Mouse (Mus musculus) limb, embryonic 11.5 days (tissue): Measurements from ENCODE around the gene Olfr1193. TPM values are rescaled to one million over a fixed set of nuclear protein-coding genes. Genes with fewer than 3 reads are reported as not detected.
"Not testable (repeated sequence)": the region's sequence is repeated elsewhere in the genome, so short reads cannot be mapped to it uniquely, and the experiment has no call there.

Source experiments
- ATAC-seq: fragments of 200-750 bp; cut with Nextera tagmentation; 2 replicates; pipeline ENCODE4 v1.8.0; 2017; ENCODE audit warnings: low read depth; ENCODE audit not compliant: insufficient number of reproducible peaks, low FRiP score, low TSS enrichment
- DNase-seq: peaks from one replicate; pipeline ENCODE4 v3.0.0-alpha.2; 2015; ENCODE audit warnings: low spot score
- H3K27ac ChIP-seq: fragments of 300-500 bp; sonication (generic); replicated peaks from 2 replicates; pipeline ENCODE4 v1.5.1; 2014; ENCODE audit warnings: low read depth, mild to moderate bottlenecking, low read length
- H3K27me3 ChIP-seq: fragments of 300-500 bp; sonication (generic); 2 replicates; pipeline ENCODE4 v1.6.1; 2014; ENCODE audit warnings: mild to moderate bottlenecking, low read length, mixed read lengths; ENCODE audit not compliant: control insufficient read depth, insufficient read depth
- H3K36me3 ChIP-seq: fragments of 300-500 bp; sonication (generic); 2 replicates; pipeline ENCODE4 v1.6.1; 2014; ENCODE audit warnings: mild to moderate bottlenecking, low read length, moderate library complexity, mixed read lengths; ENCODE audit not compliant: control insufficient read depth, insufficient read depth
- H3K4me1 ChIP-seq: fragments of 300-500 bp; sonication (generic); 2 replicates; pipeline ENCODE4 v1.6.1; 2014; ENCODE audit warnings: low read length, mixed read lengths; ENCODE audit not compliant: control insufficient read depth, insufficient read depth
- H3K4me2 ChIP-seq: fragments of 300-500 bp; sonication (generic); 2 replicates; pipeline ENCODE4 v1.6.1; 2014; ENCODE audit warnings: low read depth, mild to moderate bottlenecking, moderate library complexity; ENCODE audit not compliant: severe bottlenecking
- H3K4me3 ChIP-seq: fragments of 300-500 bp; sonication (generic); 2 replicates; pipeline ENCODE4 v1.5.1; 2014; ENCODE audit warnings: low read depth, low read length
- H3K9ac ChIP-seq: fragments of 300-500 bp; sonication (generic); 2 replicates; pipeline ENCODE4 v1.6.1; 2014; ENCODE audit warnings: mild to moderate bottlenecking, low read length
- H3K9me3 ChIP-seq: fragments of 300-500 bp; sonication (generic); 2 replicates; pipeline ENCODE4 v1.6.1; 2016; ENCODE audit warnings: low read length; ENCODE audit not compliant: control insufficient read depth
- WGBS: fragments of 180-500 bp; shearing (Covaris S2); extraction: QIAGEN DNeasy Blood & Tissue Kit; methylation state at CpG from one replicate; pipeline ENCODE4 v1.1.7; 2014; 5-methylcytosine and 5-hydroxymethylcytosine counted together
- polyA plus RNA-seq: library from polyadenylated mRNA; unstranded; fragments of >200 nt; fragmentation: Nextera tagmentation; extraction: Ambion mirVana; gene quantifications from 2 replicates; pipeline ENCODE4 v1.2.1, GENCODE M21; 2014

Gene Olfr1193
- polyA plus RNA-seq, result not detected in 2 replicates

DNA sequence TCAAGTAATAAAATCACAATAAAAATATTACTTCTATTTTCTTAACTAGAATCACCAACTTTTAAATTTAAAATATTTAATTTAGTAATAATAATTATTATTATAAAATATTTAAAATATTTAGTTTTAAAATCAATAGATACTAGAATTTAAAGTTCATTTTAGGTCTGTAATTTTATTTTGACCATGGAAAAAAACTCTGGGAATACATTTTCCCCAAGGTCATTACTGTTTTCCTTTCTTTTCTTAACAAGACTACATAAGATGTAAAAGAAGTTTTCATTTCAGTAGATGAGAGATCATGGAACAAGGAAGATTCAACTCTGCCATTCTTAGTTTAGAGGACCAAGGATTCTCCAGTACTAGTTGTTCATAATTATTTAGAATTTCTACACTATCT lies at the start of gene Olfr1193:
Olfr1193 (plus strand) TSS at position 301 of the 400 bp plus-strand sequence.
- H3K27me3 ChIP-seq, H3K36me3 ChIP-seq, H3K9ac ChIP-seq, H3K4me3 ChIP-seq, H3K4me1 ChIP-seq, H3K9me3 ChIP-seq, DNase-seq, H3K27ac ChIP-seq, ATAC-seq, H3K4me2 ChIP-seq: not testable (repeated sequence)

GRCm38 (mm10) chr2:88640242-88640641 lies 35.2 kb upstream of the Olfr1193 start, which contains the start of gene Olfr1191-ps1:
Gene Olfr1191-ps1 (plus strand): TSS chr2:88640542.
- H3K4me1 ChIP-seq, H3K4me3 ChIP-seq: not testable (repeated sequence)
- 92% methylated on average over 1 of the region's 1 CpGs for WGBS

DNA sequence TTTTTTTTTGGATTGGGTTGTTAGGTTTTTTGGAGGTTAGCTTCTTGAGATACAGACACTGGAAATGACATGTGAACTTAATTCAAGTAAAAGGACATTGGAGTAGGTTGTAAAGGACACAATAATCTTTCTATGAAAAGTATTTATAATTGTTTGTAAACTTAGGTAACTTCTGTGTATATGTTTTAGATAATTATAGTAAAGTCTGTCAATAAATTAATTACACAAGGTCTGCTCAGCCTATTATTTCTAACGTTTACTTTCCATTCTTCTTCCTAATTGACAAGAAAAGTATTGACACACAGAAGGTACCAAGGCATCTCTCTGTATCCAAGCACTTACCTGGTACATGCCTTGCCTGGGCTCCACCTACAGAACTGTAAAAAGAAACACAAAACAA lies 27.2 kb upstream of the Olfr1193 start, which contains the start of gene Olfr1192-ps1:
Olfr1192-ps1 (plus strand) TSS at position 301 of the 400 bp plus-strand sequence.
- ATAC-seq, result no peak
- no peaks in the 10 kb centered on the region for H3K9me3 ChIP-seq
- no peak within 1 kb of the TSS for H3K9ac ChIP-seq
- WGBS, result 39% methylated on average over 1 of the region's 1 CpGs
- no peaks in the 10 kb centered on the region for H3K27me3 ChIP-seq
- H3K4me1 ChIP-seq, result no peaks in the 10 kb centered on the region
- H3K27ac ChIP-seq, result no peak within 1 kb of the TSS
- H3K4me3 ChIP-seq, result no peak within 1 kb of the TSS
- no peak for DNase-seq
- H3K36me3 ChIP-seq, result no peaks in the 10 kb centered on the region
- H3K4me2 ChIP-seq, result no peak within 1 kb of the TSS

More at GRCm38 (mm10) chr2:88640242-88640641, 35.2 kb upstream of the Olfr1193 start, which contains the start of gene Olfr1191-ps1:
- ATAC-seq, DNase-seq, H3K9ac ChIP-seq, H3K9me3 ChIP-seq, H3K4me2 ChIP-seq, H3K27ac ChIP-seq, H3K27me3 ChIP-seq, H3K36me3 ChIP-seq: not testable (repeated sequence)

- H3K9ac ChIP-seq, result no peak within 1 kb of the TSS
- no peak within 1 kb of the TSS for H3K4me3 ChIP-seq
- no peaks in the 10 kb centered on the region for H3K36me3 ChIP-seq
- no peaks in the 10 kb centered on the region for H3K9me3 ChIP-seq
- ATAC-seq (no peak), DNase-seq (no peak)
- no peak within 1 kb of the TSS for H3K27ac ChIP-seq
- H3K27me3 ChIP-seq, result no peaks in the 10 kb centered on the region
- no peaks in the 10 kb centered on the region for H3K4me1 ChIP-seq
- H3K4me2 ChIP-seq, result no peak within 1 kb of the TSS
Observed at GRCm38 (mm10) chr2:88689087-88689486, 13.7 kb downstream of the Olfr1193 start, which contains the start of gene Olfr1195. Gene Olfr1195 (minus strand): TSS chr2:88689187.

GRCm38 (mm10) chr2:88704497-88704896 lies 29.1 kb downstream of the Olfr1193 start, which contains the start of gene Olfr1196:
Gene Olfr1196 (minus strand): TSS chr2:88704597.
- Histone ChIP-seq H3K27ac (no peak within 1 kb of the TSS), H3K9me3 (no peaks in the 10 kb centered on the region), H3K9ac (no peak within 1 kb of the TSS), H3K36me3 (no peaks in the 10 kb centered on the region), H3K4me3 (no peak within 1 kb of the TSS), H3K27me3 (no peaks in the 10 kb centered on the region), H3K4me1 (no peaks in the 10 kb centered on the region), H3K4me2 (no peak within 1 kb of the TSS)
- DNase-seq (no peak), ATAC-seq (no peak)
- WGBS, result 86% methylated on average over 2 of the region's 2 CpGs

Other genes with a start within 250 kb of the Olfr1193 start
- gene Olfr1181, start 249.5 kb upstream of the Olfr1193 start, polyA plus RNA-seq, result not detected in 2 replicates
- not detected in 2 replicates for gene Gm13757, start 226.5 kb upstream of the Olfr1193 start, polyA plus RNA-seq
- not detected in 2 replicates for gene Olfr1183, start 220.8 kb upstream of the Olfr1193 start, polyA plus RNA-seq
- not detected in 2 replicates for gene Olfr1184, start 192.0 kb upstream of the Olfr1193 start, polyA plus RNA-seq
- gene Olfr1185-ps1, start 182.3 kb upstream of the Olfr1193 start, polyA plus RNA-seq, result not detected in 2 replicates
- not detected in 2 replicates for gene Olfr1186, start 157.1 kb upstream of the Olfr1193 start, polyA plus RNA-seq
- gene Olfr1188, start 118.7 kb upstream of the Olfr1193 start, polyA plus RNA-seq, result not detected in 2 replicates
- gene Olfr1189, start 89.2 kb upstream of the Olfr1193 start, polyA plus RNA-seq, result not detected in 2 replicates
- gene Olfr1191-ps1, start 35.1 kb upstream of the Olfr1193 start, polyA plus RNA-seq, result not detected in 2 replicates
- not detected in 2 replicates for gene Olfr1192-ps1, start 27.1 kb upstream of the Olfr1193 start, polyA plus RNA-seq
- gene Olfr1195, start 13.6 kb downstream of the Olfr1193 start, polyA plus RNA-seq, result not detected in 2 replicates
- gene Olfr1196, start 29.0 kb downstream of the Olfr1193 start, polyA plus RNA-seq, result not detected in 2 replicates
- not detected in 2 replicates for gene Olfr1197, start 56.7 kb downstream of the Olfr1193 start, polyA plus RNA-seq
- not detected in 2 replicates for gene Olfr1198, start 75.7 kb downstream of the Olfr1193 start, polyA plus RNA-seq
- not detected in 2 replicates for gene Olfr1199, start 84.8 kb downstream of the Olfr1193 start, polyA plus RNA-seq
- not detected in 2 replicates for gene Olfr1200, start 94.9 kb downstream of the Olfr1193 start, polyA plus RNA-seq
- not detected in 2 replicates for gene Olfr1201, start 117.4 kb downstream of the Olfr1193 start, polyA plus RNA-seq
- not detected in 2 replicates for gene Olfr1202, start 138.9 kb downstream of the Olfr1193 start, polyA plus RNA-seq
- gene Olfr1205, start 154.1 kb downstream of the Olfr1193 start, polyA plus RNA-seq, result not detected in 2 replicates
- not detected in 2 replicates for gene Olfr1204, start 173.7 kb downstream of the Olfr1193 start, polyA plus RNA-seq
- gene Olfr1206, start 187.6 kb downstream of the Olfr1193 start, polyA plus RNA-seq, result not detected in 2 replicates
- gene Olfr1208, start 226.7 kb downstream of the Olfr1193 start, polyA plus RNA-seq, result not detected in 2 replicates
- not detected in 2 replicates for gene Olfr1209, start 239.5 kb downstream of the Olfr1193 start, polyA plus RNA-seq